Mouse (Mus musculus) erythroblast, embryonic 14.5 days (primary cell): ENCODE data around the gene Itga2b.

ENCODE experiments used
- GATA1 ChIP-seq: IDR thresholded peaks from 2 replicates; pipeline ENCODE4 v1.6.1; 2012; ENCODE audit warnings: low read length, inconsistent platforms, mixed read lengths
- TAL1 ChIP-seq: IDR thresholded peaks from 3 replicates; pipeline ENCODE4 v1.6.1; 2012; ENCODE audit warnings: low read length, inconsistent platforms, mixed read lengths

DNA sequence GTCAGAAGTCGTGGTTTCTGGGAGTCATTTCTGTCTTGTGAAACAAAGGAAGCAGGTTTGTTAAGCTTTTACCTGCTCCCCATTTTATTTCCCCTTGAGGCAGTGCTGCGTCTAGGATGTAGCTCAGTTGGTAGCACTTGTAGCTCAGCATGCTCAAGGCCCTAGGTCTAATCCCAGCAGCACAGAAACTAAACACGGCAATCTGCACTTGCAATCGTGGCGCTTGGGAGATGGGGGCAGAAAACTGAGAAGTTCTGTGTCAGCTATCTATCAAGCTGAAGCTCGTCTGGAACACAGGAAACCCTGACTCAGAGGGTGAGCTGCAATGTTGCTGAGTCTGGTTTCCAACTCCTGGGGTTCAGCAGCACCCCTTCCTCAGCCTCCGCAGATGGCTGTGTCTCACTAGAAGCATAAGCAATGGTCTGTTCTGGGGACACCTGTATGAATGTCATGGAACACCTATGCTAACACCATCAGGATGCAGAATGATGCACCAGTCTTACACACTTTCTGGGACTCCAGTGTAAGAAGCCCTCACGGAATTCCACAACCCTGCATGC lies 40.9 kb downstream of the Itga2b start:
- TF ChIP-seq GATA1: no peak
- TF ChIP-seq TAL1: no peak
